Mouse (Mus musculus) MEL (cell line): Measurements from ENCODE around the gene As3mt.

Source experiments
- CTCF ChIP-seq, 3 experiments: IDR thresholded peaks in 2 of 3; conservative IDR thresholded peaks in 1 of 3; 2 replicates each; pipeline ENCODE4 v1.5.1; 2011 to 2012; ENCODE audit warnings: low read length in 3 of 3, low read depth in 2 of 3, mild to moderate bottlenecking in 2 of 3, improper control_type of control experiment in 1 of 3, inconsistent platforms in 1 of 3, mixed read lengths in 1 of 3, moderate library complexity in 1 of 3; ENCODE audit not compliant: control insufficient read depth in 1 of 3, insufficient read depth in 1 of 3, poor library complexity in 1 of 3, severe bottlenecking in 1 of 3
- HCFC1 ChIP-seq: IDR thresholded peaks from 2 replicates; pipeline ENCODE4 v1.6.1; 2012; ENCODE audit warnings: low read depth, mild to moderate bottlenecking, inconsistent platforms, low read length, improper control_type of control experiment, moderate library complexity
- MEF2A ChIP-seq: IDR thresholded peaks from 2 replicates; pipeline ENCODE4 v1.6.1; 2014; ENCODE audit warnings: low read depth, mild to moderate bottlenecking, inconsistent platforms, low read length, improper control_type of control experiment; ENCODE audit not compliant: poor library complexity, insufficient replicate concordance, severe bottlenecking; ENCODE audit errors: extremely low read depth
- POLR2A ChIP-seq, 2 experiments: IDR thresholded peaks; 2 replicates each; pipeline ENCODE4 v1.6.1; 2011 to 2012; ENCODE audit warnings: low read length in 2 of 2, mild to moderate bottlenecking in 2 of 2, control low read depth in 1 of 2, improper control_type of control experiment in 1 of 2, low read depth in 1 of 2, moderate library complexity in 1 of 2; ENCODE audit not compliant: control insufficient read depth in 1 of 2, insufficient read depth in 1 of 2, poor library complexity in 1 of 2
- SMC3 ChIP-seq: IDR thresholded peaks from 2 replicates; pipeline ENCODE4 v1.6.1; 2011; ENCODE audit warnings: low read depth, low read length, improper control_type of control experiment
- USF2 ChIP-seq, 2 experiments: IDR thresholded peaks; 2 replicates each; pipeline ENCODE4 v1.6.1; 2011 to 2012; ENCODE audit warnings: improper control_type of control experiment in 2 of 2, low read length in 2 of 2, borderline replicate concordance in 1 of 2, inconsistent platforms in 1 of 2, low read depth in 1 of 2, mild to moderate bottlenecking in 1 of 2; ENCODE audit not compliant: insufficient read depth in 1 of 2

- TF ChIP-seq USF2 (IDR thresholded peaks at IDR 0.05; ENCODE audit: borderline replicate concordance in 1 of 2, insufficient read depth in 1 of 2, low read depth in 1 of 2, low read length in 2 of 2) (no peak), CTCF (IDR thresholded peaks at IDR 0.05 in 2 of 3, conservative IDR thresholded peaks at IDR 0.05 in 1 of 3; ENCODE audit: control insufficient read depth in 1 of 3, insufficient read depth in 1 of 3, low read depth in 2 of 3, low read length in 3 of 3, poor library complexity in 1 of 3, severe bottlenecking in 1 of 3) (no peak), HCFC1 (no peak), MEF2A (no peak), POLR2A (IDR thresholded peaks at IDR 0.05; ENCODE audit: control insufficient read depth in 1 of 2, insufficient read depth in 1 of 2, low read depth in 1 of 2, low read length in 2 of 2, poor library complexity in 1 of 2) (no peak), SMC3 (no peak)
Observed at GRCm38 (mm10) chr19:46744681-46745080, 37.4 kb downstream of the As3mt start.
